Mouse (Mus musculus): ENCODE measurements around the gene Flt1.

Gene Flt1

GRCm38 (mm10) chr5:147724945-147725830, 623 bp downstream of the Flt1 start:
- peak; percentile 62 for DNase-seq (ENCODE audit: low spot score)

DNA sequence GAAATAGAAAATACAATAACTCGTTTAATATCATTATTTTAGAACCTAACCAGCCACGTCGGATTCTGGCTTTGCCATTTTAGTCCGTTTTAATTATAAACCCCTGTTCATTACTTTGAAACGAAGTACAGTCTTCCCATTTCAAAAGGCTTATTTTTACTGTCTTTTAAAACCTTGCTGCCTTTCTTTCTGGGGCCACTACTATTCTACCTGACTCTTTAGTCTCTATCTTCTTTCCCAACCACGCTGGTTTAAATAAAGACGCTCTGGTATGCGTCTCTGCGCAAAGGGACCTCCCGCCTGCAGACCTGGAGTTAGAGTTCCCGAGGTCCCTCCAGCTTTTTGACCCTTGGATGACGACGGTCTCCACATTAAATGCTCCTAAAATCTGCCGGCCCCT, 1.4 kb downstream of the Flt1 start:
- no peak for DNase-seq (ENCODE audit: low spot score)

DNA sequence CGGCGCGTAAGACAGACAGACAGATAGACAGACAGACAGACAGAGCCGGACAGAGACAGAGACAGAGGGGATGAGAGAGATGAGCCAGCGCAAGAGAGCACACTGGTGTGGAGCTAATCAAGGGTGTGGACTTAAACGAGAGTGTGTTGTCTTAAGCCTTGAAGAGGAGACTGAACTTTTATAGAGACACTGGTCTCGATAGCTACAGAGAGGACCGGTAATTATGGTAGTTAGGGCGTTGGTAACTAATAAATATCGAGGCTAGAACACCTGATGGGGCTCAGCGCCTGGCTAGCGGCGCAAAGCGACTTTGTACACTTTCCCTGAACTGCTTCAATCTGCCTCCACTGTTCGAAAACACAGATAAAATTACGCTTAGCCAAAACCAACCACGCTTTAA, 2.0 kb downstream of the Flt1 start:
- peak; percentile 50 for DNase-seq (ENCODE audit: low spot score)

GRCm38 (mm10) chr5:147721438-147721837, 4.4 kb downstream of the Flt1 start:
- peak; percentile 32 for DNase-seq (ENCODE audit: low spot score)

- DNase-seq (ENCODE audit: low spot score), result no peak
These were observed 7.5 kb downstream of the Flt1 start for GRCm38 (mm10) chr5:147718335-147718734.

DNA sequence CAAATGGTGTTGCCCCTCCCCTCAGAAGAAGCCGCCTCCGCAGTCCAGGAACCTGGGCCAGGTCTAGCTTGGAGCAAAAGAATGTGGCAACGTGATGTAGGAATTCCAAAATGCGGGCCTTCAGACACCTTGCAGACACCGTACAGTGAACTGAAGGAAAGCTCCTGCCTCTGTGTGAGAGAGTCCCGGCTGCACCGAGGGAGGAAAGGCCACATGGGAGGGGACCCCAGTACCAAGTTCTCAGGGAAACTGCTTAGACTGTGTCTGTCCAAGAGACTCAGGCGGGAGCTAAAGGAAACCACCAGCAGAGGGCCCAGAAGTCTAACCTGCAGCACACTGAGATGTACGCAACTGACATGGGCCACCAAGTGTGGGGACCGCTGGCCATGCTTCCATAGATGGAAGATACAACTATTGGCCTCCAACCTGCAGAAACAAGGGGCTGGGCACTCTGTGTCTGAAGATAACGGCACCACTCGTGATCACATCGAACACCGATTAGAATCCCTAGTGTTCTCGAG, 9.1 kb downstream of the Flt1 start:
- DNase-seq (ENCODE audit: low spot score), result no peak

GRCm38 (mm10) chr5:147716276-147716675, 9.5 kb downstream of the Flt1 start:
- no peak for DNase-seq (ENCODE audit: low spot score)

GRCm38 (mm10) chr5:147715391-147715790, 10.4 kb downstream of the Flt1 start:
- no peak for DNase-seq (ENCODE audit: low spot score)

DNA sequence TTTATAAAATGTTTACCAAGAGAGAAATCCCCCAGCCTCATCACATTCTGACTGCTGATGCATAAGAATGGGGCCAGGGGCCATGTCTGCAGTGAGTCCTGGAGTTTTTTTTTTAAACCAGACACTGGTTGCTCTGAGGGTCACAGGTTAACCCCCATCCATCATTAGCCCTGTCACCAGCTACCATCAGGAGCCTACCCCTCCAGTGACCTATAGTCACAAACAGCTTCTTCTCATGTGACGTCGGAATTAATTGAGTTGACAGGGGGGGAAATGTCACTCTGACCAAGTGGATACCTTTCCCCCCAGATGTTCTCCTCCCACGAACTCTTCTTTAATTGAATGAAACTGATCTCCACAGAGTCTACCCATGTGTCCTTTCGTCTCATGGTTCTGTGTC, 17.3 kb downstream of the Flt1 start:
- DNase-seq (ENCODE audit: low spot score), result peak; percentile 75

- no peak for DNase-seq (ENCODE audit: low spot score)
These were observed 18.3 kb downstream of the Flt1 start for GRCm38 (mm10) chr5:147707479-147707878.

DNA sequence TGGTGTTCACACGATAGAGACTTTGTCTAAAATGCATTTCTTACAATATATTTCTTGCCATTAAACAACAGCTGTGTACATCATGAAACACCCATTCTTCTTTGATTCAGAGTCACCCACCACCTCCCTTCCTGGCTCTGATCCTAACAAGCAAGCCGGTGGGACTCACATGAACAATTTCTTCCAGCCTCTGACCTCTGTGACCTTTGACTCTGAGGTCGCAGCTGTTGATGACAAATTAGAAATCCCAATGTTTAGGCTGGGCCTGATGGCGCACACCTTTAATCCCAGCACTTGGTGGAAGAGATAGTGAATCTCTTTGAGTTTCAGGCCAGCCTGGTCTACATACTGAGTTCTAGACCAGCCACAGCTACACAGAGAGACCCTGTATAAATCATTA, 20.9 kb downstream of the Flt1 start:
- peak; percentile 64 for DNase-seq (ENCODE audit: low spot score)

DNA sequence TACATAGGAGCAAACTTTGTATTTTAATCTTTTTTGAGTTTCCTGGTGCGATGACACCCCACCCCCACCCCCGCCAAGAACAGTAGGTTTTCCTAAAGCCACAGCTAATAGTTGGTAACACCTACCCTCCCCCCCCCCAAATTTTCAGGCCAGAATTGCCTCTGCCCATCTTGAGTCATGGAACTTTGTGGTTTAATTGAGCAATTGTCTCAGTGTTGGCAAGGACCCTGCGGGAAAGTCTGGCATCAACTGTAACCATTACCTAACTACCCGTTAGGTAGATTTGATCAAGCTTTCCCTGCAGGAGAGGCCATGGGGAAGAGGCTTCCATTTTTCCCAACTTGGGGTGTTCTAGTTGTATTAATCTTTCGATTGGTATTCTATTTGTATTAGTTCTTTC, 23.4 kb downstream of the Flt1 start:
- no peak for DNase-seq (ENCODE audit: low spot score)

GRCm38 (mm10) chr5:147701024-147701423, 24.8 kb downstream of the Flt1 start:
- DNase-seq (ENCODE audit: low spot score), result no peak

- DNase-seq (ENCODE audit: low spot score), result no peak
These were observed 27.8 kb downstream of the Flt1 start for GRCm38 (mm10) chr5:147698044-147698443.

DNA sequence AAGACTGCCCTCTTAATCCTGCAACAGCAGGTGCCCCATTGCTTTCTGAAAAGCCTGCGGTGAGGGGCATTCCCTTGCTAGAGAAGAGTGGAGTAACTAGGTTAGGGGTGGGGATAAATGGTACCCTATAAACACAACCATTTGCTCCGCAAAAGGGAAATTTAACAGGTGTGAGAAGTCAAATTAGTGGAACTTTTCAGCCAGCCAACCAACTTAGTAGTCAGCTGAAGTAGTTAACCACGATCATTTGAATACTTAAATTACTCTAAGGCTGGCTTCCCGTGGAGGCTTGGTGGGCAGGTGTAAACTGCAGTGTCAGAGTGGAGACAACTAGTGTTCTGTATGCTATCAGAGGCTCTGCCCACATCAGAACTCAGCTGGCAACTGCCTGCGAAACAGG, 28.6 kb downstream of the Flt1 start:
- no peak for DNase-seq (ENCODE audit: low spot score)

- DNase-seq (ENCODE audit: low spot score), result no peak
These were observed 33.2 kb downstream of the Flt1 start for GRCm38 (mm10) chr5:147692622-147693021.

DNA sequence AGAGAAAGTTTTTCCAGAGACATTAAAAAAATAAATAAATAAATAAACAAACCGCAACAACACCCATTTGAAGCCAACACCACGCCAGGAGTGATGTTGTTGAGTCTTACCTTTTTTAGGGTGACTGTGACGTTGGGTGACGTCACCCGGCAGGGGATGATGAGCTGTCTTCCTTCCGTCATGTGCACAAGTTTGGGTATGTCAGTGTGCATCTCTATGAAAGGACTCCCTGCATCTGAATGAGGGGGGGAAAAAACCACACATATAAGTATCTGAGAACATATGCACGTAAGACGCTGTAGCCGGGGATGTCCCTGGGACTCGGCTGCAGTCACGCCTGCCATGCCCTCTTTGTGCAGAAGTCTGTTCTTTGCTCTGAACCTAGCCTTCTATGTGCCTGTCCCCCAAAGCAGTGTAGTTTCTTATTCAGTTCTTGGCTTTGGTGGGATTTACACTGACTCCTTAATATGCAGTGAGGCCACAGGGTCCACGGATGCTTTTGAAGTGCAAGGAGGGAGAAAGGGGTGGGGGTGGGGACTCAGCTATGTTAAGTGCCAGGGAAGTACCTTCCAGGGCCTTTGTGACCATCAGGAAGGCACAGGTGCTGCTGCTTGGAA, 42.0 kb downstream of the Flt1 start:
- no peak for DNase-seq (ENCODE audit: low spot score)

DNA sequence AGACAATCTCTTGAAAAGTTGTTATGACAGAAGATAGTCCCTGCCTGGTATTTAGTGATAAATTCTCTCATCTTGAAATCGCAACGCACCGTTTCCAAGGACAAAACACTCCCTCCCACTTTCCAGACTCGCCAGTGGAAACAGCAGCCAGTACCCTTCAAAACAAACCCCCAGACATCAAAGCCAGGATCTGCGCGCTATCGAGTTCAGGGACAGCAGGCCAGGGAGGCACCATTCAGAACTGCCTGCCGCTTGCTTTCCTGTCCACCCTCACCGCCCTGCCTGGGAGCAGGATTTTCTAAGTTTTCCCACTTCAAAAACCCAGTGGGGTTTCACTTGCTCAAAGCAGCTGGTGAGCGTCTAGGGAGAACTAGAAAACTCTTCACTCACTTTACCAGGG, 44.6 kb downstream of the Flt1 start:
- no peak for DNase-seq (ENCODE audit: low spot score)

DNA sequence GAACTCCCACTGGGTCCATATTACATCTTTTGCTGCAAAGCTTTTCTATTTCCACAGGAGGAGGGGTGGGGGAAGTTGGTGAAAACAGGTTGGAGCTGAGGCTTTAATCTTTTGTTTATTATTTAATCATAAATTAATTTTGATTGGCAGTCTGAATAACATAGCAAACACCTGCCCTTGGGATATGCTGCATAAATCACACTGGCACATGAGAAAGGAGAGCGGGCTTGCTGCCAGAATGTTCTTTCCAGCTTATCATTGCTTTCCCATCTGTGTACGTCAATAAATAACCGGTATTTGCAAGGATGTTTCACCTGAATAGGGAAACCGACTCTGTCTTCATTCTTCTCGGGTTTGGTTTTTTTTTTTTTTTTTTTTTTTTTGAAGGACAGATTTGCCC, 45.1 kb downstream of the Flt1 start:
- DNase-seq (ENCODE audit: low spot score), result no peak

GRCm38 (mm10) chr5:147679316-147679715, 46.5 kb downstream of the Flt1 start:
- no peak for DNase-seq (ENCODE audit: low spot score)

GRCm38 (mm10) chr5:147675791-147676190, 50.0 kb downstream of the Flt1 start:
- DNase-seq (ENCODE audit: low spot score), result no peak

DNA sequence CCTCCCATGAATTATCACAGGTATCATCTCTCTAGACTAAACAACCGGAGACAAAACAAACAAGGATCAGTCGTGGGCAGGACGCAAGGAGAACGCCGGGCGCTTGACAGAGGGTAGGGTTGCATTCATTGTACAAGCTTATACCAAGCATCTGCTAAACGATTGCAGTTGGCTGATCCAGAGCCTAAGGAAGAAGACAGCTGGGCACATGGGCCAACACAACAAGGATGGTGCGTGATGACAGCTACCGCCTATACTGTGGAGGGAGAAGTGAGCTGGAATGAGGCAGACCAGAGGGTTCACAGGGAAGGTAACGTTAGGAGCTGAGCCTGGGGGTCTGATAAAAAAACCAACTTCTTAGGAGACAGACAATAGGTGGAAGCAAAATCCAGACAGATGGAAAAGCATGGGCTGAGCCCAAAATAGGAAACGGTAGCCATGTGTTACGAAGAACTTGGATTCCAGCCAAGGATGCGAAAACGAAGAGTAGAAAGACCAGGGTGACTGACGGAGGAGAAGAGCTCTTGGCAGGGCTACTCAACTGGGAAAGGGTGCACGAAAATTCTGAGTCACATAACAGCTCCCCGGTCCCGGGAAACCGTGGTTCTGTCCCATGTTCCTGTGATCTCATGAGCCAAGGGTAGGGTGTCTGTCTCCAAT, 53.9 kb downstream of the Flt1 start:
- no peak for DNase-seq (ENCODE audit: low spot score)
